Mouse (Mus musculus) kidney, adult 11 months (tissue): ENCODE measurements around the gene 9130213A22Rik.

Source experiments
- DNase-seq: peaks from one replicate; pipeline ENCODE4 v3.0.0; 2022

The 9130213A22Rik gene

DNA sequence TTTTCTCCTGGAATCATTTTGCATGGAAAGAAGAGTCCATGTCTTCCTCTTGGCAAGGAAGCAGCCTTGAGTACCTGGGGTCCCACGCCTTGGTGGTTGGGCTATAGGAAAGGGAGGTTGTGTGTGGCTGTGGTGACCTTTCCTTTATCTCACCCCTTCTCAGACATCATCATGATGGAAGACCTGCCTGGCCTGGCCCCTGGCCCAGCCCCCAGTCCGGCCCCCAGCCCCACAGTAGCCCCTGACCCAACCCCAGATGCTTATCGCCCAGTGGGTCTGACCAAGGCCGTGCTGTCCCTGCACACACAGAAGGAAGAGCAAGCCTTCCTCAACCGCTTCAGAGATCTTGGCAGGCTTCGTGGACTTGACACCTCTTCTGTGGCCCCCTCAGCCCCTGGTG lies 17.2 kb downstream of the 9130213A22Rik start:
- no peak for DNase-seq

DNA sequence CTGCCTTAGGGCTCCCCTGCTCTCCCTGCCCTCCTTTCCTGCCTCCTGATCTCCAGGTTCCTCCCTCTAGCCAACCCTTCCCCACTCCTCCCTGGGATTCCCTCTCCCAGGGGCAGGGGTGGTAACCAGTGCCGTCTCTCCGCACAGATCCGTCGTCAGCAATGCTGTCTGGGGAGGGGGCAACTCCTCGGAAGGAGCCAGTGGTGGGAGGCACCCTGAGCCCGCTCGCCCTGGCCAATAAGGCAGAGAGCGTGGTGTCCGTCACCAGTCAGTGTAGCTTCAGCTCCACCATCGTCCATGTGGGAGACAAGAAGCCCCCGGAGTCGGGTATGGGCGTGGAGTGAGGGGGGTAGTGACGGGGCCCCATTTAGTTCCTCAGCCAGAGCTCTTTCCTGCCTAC lies 17.9 kb downstream of the 9130213A22Rik start:
- no peak for DNase-seq

- DNase-seq: peak; percentile 12
Measured at GRCm38 (mm10) chr11:69103531-69104435, 18.6 kb downstream of the 9130213A22Rik start.

GRCm38 (mm10) chr11:69103121-69103520 lies 19.3 kb downstream of the 9130213A22Rik start:
- no peak for DNase-seq

DNA sequence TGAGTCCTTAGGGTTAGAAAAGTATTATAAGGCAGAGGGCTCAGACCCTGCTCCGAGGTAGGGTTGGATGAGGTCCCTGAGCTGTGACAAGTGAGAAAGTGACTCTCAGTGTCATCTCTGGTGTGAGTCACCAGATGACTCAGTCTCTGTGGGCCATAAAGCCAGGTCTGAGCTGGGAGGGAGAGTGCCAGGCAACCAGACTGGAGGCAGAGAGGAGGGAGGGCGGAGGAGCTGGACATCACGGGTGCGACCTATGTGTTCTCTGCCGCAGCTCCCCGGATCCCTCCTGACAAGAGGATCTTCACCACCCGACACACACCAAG lies 20.0 kb downstream of the 9130213A22Rik start:
- DNase-seq: no peak

DNA sequence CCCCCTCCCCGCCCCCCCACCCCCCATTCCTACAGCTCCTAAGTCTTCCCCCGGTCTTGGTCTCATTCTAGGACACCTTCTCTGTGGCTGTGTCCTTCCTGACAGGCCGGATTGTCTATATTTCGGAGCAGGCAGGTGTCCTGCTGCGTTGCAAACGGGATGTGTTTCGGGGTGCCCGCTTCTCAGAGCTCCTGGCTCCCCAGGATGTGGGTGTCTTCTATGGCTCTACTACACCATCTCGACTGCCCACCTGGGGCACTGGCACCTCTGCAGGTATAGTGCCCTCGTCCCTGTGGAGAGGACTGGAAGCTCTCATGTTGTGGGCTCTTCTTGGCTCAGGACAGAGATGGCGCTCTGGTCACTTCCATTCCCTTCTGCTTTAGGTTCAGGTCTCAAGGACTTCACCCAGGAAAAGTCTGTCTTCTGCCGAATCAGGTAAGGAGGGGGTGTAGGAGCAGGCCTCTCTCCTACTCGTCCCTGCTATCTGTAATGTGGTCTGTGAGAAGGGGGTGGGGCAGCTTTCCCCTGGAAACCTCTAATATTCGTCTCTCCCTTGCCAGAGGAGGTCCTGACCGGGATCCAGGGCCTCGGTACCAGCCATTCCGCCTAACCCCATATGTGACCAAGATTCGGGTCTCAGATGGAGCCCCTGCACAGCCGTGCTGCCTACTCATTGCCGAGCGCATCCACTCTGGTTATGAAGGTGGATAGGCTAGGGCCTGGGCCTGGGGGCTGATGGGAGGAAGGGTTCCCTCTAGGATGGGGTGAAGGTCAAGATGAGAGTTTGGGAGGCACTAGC lies 20.6 kb downstream of the 9130213A22Rik start:
- DNase-seq: peak; percentile 17

GRCm38 (mm10) chr11:69100639-69101360 lies 21.6 kb downstream of the 9130213A22Rik start:
- peak; percentile 30 for DNase-seq

DNA sequence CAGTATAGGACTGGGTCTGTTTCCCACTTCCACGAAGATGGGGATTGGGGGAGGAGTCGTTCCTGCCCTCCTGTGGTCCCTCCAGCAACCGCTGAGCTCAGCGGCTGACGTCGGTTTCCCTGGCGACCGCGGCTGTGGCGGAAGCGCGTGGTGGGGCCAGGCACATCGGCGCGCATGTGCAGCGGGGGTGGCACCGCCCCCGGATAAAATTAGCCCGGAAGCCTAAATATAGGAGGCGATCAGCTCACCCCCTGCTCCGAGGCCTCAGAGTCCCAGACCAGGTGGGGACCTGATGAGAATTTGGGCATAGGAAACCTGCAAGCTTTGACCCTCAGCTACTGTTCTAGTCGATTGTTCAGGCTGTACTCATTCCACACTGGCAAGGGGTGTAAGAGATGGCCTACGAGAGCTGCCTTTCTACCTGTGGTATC lies 22.5 kb downstream of the 9130213A22Rik start:
- DNase-seq: peak; percentile 87

- peak; percentile 72 for DNase-seq
Measured at GRCm38 (mm10) chr11:69099177-69099914, 23.0 kb downstream of the 9130213A22Rik start.

GRCm38 (mm10) chr11:69098762-69099091 lies 23.7 kb downstream of the 9130213A22Rik start:
- DNase-seq: peak; percentile 98

DNA sequence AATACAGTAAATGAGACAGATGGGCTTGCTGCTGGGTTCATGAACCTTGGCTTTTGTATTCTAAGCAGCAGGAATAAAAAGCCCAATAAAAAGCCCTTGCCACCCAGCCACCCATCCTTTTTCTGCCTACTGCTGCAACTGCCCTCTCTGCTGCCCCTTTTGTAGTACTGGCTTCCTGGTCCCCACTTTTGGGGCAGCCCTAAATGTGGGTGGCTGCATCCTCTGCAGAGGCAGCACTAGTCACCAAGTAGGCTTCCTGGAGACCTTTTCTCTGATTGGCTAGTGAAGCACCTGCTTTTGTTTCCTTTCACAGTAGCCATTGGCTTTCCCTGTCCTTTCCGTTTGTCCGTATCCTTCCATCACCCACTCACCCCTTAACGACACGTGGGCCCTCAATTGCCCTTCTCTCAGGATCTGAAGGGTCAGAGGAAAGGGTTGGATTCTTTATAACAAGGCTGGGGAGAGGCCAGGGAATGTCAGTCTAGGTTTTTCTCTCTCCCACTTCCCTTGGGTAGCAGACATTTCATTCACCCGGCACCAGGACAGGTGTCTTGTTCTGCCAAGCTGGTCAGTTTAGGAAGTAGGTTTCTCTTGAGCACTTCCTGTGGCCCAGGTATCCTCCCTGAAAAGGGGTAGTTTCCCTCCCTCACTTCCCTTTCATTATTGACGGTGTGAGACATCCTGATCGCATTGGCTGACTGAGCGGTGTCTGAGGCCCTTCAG lies 24.2 kb downstream of the 9130213A22Rik start:
- no peak for DNase-seq

DNA sequence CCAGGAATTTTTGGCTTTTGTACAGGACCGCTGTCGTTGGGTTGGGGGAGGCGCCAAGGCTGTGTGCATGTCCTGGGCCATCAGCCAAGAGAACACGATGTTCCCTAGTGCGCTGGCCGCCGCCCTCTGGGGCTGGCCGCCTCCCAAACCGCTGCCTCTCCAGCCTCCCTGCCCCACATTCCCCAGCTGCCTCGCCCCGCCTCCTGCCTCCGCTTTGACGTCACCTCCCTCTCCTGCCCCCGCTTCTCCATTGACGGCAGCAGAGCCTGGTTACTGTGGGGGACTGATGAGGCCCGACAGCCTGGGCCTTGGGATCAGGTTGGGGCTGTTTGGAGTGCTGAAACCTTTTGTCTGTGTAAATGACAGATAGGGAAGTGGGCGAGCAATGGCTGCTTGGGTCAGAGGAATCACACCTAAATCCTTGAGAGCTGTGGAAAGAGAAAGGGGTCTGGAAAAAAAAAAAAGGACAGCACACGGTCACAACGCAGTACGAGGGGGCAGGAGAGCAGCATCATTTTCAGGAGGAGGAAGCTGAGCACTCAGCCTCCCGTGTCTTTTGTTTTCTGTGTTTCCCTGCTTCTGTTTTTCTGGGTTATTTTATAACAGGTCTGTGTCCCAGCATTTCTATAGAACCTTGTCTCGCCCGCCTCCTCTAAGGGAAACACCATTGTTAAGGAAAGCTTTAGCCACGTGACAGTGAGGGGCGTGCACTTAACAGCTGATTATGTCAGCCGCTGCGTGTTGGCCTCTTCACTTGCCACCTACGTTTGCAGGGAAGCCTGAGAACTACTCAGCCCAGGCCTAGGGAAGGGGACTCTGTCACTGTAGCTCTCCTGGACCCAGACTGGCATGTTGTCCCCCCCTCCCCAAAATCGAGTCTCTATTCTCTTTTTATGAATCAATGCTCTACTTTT lies 25.1 kb downstream of the 9130213A22Rik start:
- DNase-seq: peak; percentile 99

- no peak for DNase-seq
Measured at GRCm38 (mm10) chr11:69096360-69096986, 25.9 kb downstream of the 9130213A22Rik start.

DNA sequence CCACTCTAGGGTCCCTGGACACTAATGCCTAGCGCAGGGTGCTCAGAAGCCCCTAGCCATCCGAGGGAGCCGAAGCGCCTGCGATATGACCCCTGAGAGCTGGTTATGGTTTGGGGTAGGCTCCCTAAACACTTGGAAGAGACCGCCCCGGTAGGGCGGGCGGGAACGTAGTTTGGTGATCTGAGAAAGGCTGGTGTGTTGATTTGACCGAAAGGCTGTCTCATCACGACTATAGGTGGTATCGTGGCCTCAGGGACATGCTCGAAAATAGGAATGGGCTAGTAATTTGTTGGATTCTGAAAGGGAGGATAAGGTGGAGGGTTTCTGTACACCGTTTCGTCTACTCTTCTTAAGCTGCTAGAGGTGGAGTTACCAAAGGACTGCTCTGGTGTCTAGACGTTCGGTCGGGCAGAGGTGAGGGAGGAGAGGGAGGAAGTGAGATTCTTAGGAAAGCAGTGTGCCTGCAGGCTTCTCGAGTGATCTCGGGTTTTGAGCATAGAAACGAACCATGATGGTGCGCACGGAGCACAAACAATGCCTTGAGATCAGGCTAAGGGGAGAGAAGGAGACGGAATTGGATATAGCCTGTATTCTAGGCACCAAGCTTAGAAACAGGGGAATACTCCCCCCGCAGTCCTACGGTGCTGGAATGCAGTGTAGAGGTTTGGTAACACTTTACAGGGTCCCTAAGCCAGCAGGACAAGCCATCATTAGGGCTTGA lies 26.7 kb downstream of the 9130213A22Rik start:
- peak; percentile 46 for DNase-seq

DNA sequence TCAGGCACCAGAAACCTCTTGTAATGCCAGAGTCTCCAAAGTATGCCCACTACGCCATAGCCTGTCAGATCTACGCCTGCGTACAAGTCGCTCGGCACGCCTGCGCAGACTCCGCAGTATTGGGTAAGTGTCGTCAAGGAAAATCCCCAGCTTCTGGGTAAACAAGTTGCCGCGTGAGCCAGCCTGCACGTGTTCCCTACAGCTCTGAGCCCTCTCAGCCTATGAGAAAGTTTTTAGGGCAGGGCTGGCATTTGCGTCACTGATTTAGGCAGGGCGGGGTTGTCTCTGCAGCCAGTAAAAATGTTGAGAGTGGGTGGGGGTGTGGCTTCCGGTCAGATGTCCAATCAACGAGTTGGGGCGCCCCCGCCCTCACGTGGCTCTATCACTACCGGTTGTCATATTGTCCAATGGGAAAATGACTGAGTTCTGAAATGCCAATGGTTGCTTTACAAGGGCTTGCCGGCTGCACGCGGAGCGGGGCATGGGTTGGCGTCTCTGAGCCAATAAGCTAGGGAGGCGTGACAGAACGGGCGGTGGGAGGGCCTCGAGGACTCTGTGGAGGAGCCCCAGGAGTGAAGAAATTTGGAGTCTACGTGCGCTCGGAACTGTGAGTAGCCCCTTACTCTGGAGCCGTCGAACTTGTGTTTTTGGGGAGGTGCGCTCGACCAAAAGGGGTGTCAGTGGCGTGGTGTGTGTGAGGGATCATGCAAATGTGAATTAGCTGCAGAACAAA lies 27.5 kb downstream of the 9130213A22Rik start, which contains the start of gene Per1:
Per1 (plus strand) TSS at position 521 of the 733 bp plus-strand sequence.
- DNase-seq: peak; percentile 100

GRCm38 (mm10) chr11:69093856-69094255 lies 28.5 kb downstream of the 9130213A22Rik start:
- peak; percentile 30 for DNase-seq

DNA sequence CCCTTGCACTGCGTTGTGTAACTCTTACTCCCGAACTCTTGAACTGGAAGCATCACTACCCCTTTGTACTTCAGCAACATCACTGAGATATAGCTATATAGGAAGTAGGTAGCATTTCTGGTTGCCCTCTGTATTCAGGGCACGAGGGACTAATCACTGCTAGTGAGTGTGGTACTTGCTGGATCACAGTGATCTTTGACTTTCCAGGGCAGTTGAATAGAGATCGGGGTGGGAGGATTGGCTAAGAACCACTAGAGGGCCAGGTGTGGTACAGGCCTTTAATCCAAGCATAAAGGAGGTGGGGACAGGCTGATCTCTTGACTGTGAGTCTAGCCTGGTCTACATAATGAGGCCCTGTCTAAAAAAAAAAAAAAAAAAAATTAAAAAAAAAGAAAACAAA lies 29.5 kb downstream of the 9130213A22Rik start:
- DNase-seq: peak; percentile 34

- DNase-seq: peak; percentile 91
Measured at GRCm38 (mm10) chr11:69092386-69092751, 30.0 kb downstream of the 9130213A22Rik start.
